Mouse (Mus musculus) R1 (cell line): ENCODE data around the gene Zdhhc3.

Experiments used
- DNase-seq: peaks from one replicate; pipeline ENCODE4 v3.0.0-alpha.2; 2018; ENCODE audit warnings: low read depth, low spot score

Zdhhc3 gene

DNA sequence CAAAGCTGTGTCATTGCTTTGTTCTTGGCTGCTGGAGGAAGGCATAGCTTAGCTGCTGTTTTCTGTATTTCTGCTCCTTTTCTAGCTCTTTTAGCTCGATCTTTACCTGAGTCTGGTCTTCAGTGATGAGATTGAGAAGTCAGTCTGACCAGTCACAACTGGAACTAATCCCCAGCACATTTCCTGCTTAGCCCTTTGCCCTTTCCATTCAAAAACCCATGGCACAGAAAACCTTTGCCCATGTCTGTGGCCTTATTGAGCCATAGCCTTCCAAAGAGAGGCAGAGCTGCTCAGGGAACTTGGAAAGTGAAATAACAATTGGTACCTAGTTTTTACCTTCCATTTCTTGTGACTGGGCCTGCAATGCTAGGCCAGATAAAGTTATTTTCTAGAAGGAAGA, 2.6 kb upstream of the Zdhhc3 start:
- no peak for DNase-seq

DNA sequence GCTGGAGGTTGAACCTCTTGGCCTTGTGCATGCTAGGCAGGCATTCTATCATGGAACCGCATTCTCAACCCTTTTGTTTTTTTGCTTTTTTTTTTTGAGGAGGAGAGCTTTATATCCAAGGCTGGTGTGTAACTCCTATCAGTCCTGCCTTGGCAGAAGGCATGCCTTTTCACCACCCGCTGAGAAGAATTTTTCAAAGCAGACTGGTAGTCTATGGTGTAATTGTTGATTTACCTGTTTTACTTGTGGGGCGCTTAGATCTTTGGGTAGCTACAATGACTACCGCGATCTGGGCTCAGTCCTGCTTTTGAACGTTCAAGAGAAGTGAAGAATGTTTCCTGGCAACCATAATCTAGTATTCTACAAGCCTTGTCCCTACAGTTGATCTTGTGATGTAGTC, 926 bp upstream of the Zdhhc3 start:
- peak; percentile 17 for DNase-seq

DNA sequence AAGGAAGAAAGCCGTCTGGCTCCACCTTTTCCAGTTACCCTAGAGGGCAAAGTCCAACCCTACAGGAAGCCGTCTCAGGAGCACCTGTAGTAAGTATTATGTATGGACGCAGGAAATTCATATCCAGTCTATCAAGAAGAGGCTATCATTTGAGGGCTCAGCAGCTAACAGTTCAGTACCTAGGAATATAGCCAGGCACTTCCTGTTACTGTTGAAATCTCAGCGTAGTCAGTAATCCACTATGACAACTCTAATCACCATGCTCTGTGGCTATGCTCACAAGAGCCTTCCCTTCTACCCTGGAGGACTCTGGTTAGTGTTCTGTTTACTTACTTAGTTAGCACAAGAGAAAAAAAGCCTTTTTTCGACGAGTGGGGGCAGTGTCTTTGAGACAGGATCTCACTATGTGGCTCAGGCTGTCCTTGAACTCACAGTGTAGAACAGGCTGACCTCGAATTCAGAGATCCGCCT, 1.2 kb downstream of the Zdhhc3 start:
- peak; percentile 30 for DNase-seq

DNA sequence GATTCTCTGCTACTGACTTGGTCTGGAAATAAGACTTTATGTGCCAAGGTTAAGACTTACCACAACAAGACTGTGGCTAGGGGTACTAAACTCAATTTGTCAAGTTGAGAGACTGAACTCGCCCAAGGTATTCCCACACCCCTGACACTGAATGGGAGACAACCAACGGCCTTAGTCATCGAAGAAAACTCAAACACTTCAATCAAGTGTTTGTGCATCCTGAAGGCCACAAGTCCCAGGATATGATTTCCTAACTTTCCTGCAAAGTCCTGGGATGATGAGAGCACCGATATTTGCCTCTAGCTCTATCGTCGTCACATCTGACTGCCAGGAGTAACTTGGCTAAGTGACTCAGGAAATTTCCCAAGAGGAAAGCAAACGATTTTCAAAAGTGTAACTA, 3.8 kb downstream of the Zdhhc3 start:
- no peak for DNase-seq

DNA sequence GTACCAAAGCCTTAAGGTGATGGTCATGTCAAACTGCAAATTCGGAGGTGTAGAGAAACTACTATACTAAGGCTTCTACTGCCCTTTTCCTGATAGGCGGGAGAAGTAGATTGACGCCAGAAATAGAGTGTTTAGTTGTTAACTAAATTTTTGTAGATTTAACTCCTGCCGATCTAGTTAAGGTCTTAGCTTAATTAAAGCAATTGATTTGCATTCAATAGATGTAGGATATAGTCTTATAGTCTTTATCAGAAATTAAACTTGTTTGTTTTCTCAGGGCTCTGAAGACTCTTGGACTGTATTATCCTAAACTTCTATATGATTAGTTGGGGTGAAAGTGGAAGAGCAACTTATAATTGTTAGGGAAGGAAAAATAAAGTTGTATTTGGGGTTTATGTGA, 5.8 kb downstream of the Zdhhc3 start:
- peak; percentile 49 for DNase-seq

DNA sequence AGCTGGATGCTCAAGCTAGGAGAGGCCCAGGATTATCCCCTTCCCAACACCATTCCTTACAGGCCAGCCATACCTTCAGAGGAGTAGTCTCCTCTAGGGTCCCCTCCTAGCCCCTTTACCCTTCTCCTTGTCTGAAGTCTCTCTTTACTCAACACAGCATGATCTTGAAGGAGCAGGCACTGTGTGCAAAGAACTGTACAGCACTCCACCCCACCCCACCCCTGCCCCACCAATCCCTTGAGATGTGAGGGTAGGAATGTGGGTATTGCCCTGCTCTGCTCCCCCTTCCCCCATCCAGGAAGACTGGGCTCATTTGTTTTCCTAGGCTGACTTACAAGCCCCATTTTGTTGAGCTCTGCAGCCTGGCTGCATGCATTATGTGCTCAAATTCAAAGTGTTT, 8.6 kb downstream of the Zdhhc3 start:
- no peak for DNase-seq

DNA sequence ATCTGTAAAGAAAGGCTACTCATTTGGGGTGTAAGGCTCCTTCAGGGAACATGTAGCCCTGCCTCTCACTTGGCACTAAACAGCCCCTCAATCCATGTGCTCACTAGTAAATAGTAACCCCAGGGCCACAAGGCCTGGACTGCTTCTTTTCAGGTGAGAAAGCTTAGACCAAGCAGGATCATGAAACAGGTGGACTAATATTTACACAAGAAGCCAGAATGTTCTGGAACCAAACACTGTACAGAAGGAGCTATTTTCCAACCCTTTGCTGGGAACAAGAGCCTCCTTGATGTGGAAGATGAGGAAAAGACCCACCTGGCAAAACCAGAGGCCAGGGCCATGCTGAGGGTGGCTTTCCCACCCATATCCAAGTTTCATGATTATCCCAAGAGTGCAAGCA, 9.6 kb downstream of the Zdhhc3 start:
- DNase-seq, result no peak

DNA sequence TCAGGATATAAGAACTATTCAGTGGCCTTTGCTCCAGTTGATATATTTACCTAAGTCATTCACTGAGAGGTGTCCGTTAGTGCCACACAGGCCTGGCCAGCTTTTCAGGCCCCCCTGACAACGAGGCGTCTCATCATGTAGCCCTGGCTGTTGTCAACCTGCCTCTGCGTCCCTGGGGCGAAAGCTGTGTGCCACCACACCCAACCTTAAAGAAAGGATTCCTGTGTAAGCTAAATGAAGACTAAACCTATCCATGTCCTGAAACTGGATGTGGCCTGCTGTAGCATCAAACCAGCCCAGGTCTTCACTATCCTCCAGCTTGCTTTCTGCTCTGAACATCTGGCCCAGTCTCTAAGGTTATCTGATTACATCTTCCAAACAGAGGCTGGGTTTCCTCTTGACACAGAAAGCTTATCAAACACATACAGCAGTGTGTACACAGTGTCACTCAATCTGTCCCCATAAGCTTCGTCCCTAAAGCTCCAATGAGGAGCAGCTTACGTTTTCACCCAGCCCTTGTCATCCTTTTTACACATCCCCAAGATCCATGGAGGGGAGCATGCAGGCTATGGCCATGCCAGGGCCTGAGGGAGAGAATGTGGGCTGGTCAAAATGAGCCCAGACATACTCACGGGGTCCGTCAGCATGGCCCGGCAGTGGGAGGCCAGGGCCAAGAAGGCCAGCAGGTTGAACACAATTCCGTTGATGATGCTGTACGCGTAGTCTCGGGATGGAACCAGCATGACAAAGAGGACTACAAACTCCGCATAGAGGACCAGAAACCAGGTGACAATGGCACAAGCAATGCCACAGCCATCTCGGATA, 13.2 kb downstream of the Zdhhc3 start:
- DNase-seq, result no peak

DNA sequence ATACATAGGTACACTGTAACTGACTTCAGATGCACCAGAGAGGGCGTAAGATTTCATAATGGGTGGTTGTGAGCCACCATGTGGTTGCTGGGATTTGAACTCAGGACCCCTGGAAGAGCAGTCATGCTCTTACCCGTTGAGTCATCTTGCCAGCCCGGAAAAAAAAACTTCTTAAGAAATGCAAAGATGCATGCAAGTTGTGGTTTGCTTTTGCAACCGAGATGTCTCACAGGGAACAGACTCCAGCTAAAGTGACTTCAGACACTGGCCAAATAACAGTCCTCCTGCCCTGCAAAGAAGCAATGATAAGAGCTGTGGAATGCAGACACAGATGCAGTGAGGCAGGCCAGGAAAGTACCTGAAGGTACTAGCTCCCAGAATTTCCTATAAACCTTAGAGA, 22.2 kb downstream of the Zdhhc3 start:
- no peak for DNase-seq

DNA sequence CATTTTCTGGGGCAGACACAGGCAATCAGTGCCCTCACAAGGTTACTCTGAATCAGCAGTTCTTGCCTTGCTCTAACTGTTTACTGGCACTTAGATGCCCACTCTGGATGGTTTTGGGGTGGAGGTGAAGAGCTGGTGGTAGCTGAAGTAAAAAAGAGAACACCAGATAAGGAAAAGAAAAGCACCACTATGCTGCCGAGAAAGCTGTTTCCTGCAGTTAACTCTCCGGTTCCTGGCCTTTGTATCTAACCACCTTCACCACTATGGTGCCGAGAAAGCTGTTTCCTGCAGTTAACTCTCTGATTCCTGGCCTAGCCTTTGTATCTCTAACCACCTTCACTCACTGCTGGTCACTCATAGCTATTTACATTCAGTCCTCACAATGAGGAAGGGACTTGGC, 25.4 kb downstream of the Zdhhc3 start:
- no peak for DNase-seq

DNA sequence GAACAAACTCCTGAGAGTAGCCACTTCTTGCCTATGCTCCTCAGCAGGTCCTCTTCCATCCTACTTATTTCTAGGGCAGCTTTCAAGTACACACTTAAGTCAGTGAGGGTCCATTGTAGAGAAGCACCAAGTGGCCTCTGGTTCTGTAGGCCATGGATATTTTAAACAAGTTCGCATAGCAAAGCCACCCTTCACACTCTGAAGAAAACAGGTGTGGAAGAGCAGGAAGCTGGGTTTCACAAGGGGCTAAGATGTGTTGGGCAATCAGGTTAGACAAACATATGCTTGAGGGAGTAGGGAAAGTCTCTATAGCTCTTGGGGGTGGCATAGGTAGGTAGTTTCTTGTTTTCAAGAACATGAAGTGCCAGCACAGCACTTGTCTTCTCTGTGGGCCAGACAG, 27.6 kb downstream of the Zdhhc3 start:
- DNase-seq, result no peak

DNA sequence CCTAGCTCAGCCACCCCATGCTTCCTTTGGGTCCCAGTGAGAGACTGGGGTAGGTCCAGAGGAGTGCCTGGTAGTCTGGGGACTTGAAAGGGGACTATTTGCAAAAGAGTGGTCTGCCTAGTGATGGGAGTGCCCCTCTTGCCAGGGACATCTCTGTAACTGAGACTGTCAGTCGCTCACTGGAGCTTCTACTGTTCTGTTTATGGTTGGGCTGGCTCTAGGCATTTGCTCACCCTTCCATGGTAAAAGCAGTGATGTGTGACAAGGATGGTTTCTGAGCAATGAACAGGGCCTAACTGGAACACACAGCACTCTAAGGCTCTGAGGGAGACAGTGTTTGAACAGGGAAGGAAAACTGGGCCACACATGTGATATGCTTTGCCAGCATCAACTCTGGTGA, 32.2 kb downstream of the Zdhhc3 start:
- no peak for DNase-seq

DNA sequence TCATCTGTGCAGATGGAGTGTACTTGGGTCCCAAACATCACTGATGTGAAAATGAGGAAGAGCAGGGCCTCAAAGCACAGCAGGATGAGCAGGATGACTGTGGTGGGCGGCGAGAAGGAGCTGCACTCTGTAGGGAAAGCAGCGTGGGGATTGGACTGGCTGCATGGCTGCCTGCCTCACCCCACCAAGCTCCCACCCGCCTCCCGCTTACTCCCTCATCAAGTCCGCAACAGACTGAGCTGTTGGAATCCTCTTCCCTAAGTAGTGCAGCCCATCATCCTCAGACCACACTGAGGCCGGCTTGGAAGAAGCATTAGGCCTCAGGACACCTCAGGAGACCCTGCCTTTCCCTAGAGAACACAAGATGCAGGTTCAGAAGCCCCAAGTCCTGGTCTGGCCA, 32.6 kb downstream of the Zdhhc3 start:
- DNase-seq, result no peak

DNA sequence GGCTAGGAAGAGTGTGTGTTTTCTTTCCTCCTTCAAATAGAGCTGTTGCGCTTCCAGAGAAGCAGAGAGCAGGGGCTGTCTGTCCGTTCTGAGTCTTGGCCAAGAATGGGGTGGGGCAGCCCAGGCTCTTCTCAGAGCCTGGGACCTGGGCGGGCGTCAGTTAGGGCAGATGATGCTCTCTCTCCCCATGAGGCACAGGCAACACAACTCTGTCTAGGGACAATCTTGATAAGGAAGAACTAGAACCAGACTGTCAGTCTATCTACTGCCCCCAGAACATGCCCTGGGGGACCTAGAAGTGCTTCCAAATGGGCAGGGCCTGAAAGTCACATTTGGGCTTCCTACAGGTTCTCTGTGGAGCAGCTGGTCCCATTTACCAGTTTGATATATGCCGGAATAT, 33.9 kb downstream of the Zdhhc3 start:
- DNase-seq, result no peak

DNA sequence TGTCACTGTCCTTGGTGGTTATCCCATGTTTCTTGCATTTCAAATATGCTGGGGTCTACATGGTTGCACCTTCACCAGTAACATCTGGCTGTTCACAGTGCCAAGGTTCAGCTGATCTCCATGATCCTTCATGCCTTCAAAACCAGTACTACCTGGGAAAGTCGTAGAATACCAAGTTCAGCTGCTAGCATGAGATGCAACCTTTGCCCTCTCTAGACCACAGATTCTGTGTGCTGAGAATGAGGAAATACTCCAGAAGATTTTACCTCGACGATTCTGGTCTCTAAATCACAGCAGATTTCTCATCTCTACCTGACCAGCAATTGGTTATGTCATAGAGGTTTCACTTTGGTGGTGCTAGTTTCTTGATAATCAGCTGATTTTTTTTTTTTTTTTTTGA, 52.8 kb downstream of the Zdhhc3 start:
- no peak for DNase-seq

DNA sequence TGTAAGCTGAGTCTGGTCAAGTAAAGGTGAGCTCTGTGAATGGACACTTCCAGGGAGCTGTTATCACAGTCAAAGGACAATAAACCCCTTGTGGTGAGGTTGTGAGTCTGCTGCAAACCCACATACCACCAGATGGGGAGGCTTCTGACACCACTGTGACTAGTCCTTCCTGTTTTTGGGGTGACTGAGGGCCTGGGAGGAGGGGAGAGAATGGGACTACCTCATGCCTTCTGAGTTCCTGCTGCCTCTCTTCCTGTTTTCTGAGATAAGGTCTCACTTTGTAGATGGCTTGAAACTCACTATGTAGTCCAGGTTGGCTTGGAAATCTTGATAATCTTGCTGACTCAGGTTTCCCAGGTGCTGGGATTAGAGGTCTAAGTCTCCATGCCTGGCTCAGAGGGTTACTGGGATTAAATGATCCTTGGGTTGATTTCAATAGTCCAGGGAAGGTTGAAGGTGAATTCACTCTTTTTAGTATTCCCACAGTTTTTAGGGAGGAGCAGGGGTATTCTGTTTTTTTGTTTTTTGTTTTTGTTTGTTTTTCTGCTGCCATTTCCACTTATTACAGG, 54.2 kb downstream of the Zdhhc3 start:
- DNase-seq, result no peak

DNA sequence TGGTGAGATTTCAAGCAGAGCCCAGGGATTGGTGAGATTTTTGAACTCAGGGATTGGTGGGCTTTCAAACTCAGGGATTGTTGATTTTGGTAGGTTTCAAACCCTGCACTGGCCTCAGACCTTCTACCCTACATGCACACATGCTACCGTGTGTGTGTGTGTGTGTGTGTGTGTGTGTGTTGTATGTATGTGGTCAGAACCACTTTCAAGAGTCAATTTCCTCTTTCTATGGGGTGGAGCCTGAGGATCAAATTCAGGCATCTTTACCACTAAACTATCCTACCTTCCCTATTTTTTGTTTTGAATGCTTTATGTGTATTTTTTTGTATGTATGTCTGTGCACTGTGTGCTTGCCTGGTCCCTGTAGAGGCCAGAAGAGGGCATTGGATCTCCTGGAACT, 65.3 kb downstream of the Zdhhc3 start:
- DNase-seq, result no peak

DNA sequence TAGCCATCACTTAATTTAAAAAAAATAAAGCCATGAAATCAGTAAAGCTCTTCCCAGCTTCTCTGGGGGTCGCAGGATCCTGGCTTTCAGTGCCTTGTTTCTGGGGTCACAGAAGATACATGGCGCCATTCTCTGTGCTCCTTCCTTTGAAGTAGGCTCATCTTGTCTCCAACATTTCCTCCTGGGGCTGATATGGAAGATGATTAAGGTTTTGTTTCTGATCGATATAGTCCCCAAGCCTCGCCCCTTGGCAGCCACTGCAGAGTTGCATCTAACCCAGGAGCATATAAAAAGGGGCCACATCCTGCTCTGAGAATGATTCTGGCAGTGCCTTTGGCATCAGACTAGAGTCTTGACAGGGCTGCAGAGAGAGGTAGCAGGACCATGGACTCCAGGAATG, 78.6 kb downstream of the Zdhhc3 start, which contains the start of gene Tgm4:
Gene Tgm4, plus strand, starts transcription at position 301 of the 400 bp plus-strand sequence.
- no peak for DNase-seq

DNA sequence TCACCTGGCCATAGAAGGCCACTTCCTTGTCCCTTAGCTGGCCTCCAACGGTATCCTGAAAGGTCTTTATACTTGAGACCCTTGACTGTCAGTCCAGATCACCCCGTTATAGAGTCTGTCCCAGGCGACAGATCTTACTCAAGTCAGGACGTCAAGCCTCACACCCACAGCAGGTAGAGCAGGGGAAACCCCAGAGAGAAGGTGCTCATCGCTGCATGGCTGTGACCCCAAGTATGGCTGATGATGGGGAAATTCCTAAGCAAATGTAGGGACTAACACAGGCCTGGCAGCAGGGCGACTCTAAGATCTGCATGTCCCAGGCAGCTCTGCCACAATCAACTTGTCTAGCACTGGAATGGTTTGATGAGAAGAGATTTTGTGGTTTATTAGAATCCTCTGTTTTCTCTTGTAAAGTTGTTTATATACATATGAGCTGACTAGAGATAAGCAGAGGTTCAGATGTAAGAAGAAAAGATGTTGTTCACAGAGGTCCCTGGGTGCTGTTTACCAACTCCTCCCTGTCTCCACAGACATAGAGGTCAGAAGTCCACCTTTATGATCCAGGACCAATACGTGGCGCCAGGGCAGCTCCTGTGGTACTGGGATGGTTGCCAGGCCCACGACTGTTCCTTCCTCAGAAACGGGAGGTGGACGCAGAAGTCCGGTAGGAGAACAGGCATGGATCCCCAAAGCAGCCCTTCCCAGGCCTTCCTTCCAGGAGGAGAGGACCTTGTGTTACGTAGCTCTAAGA, 81.3 kb downstream of the Zdhhc3 start:
- no peak for DNase-seq

DNA sequence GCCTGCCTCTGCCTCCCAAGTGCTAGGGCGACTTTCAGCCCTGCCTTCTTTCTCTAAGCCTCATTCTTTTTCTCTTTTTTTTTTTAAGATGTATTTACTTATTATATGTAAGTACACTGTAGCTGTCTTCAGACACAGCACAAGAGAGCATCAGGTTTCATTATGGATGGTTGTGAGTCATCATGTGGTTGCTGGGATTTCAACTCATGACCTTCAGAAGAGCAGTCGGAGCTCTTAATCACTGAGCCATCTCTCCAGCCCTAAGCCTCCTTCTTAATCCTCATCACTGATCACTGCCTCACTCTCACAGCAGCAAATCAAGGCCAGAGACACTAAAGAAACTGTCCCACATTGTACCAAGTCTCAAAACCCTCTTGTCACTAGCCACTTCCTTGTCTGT, 88.8 kb downstream of the Zdhhc3 start:
- DNase-seq, result no peak

DNA sequence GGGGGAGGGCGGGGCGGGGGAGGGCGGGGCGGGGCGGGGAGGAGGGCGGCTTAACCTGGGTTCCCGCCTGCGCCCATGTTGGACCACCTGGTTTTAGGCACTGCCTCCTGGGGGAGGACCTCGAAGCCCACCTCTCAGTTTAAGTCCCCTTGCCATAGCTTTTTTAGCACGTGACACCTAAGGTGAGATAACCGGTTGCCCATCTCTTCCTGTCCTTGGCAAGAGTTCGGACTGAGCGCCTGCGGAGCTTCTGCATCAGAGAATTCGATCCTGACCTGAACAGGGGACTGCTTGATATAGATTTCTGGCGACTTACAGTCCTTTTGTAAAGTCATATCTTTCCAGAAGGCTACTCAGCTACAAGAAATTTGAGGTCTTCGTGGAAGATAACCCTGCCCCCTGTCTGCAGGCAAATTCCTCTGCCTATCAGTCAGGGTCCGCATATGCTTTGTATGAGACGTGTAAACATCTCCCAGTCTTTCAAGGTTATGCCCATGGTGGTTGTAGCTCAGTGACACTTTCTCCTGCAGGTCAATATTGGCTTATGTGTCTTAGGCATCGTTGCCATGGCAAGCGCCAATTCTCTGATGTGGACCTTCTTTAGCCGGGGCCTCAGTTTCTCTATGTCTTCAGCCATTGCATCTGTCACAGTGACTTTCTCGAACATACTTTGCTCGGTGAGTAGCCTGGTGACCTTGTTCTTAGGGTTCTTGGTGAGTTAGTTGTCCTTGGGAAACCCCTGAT, 91.2 kb downstream of the Zdhhc3 start:
- DNase-seq, result peak; percentile 64
